In genomic region chrX:79760887-79761286, GRCm38 (mm10) we compare ENCODE assay signal across 11 mouse cellular contexts.
A peak's percentile ranks its signal among the peaks of the same experiment; 100 is the strongest.
DNase-seq lines count a peak whose midpoint lies in the region; ATAC-seq lines count a peak whose summit lies in the region.
"Had no signal": no experiment of that assay in that cellular context is flagged by ENCODE, and none has a peak within 500 bp of the region (broad histone marks: within the 10 kb centered on the region; RNA-seq: fewer than 3 reads in every experiment).

No protein-coding gene starts in this region.

- H3K4me2 ChIP-seq in embryonic facial prominence, embryonic 11.5 days (ENCODE audit: low read depth, low read length): no peak overlapping the region
- no peak overlapping the region for H3K4me2 ChIP-seq in forebrain, embryonic 15.5 days (replicated peaks)
- H3K4me2 ChIP-seq: neural tube, embryonic 12.5 days; stomach, embryonic 15.5 days had no signal

- no peaks in the 10 kb centered on the region for H3K36me3 ChIP-seq in embryonic facial prominence, embryonic 11.5 days (replicated peaks; ENCODE audit: control insufficient read depth, insufficient read depth, low read depth, low read length)
- no peaks in the 10 kb centered on the region for H3K36me3 ChIP-seq in embryonic facial prominence, embryonic 10.5 days (replicated peaks)
- H3K36me3 ChIP-seq in forebrain, embryonic 15.5 days: no peaks in the 10 kb centered on the region
- H3K36me3 ChIP-seq: neural tube, embryonic 12.5 days; stomach, embryonic 15.5 days had no signal

- H3K27ac ChIP-seq in embryonic facial prominence, embryonic 11.5 days (replicated peaks; ENCODE audit: low read depth, low read length): no peak overlapping the region
- no peak overlapping the region for H3K27ac ChIP-seq in embryonic facial prominence, embryonic 10.5 days (replicated peaks)
- H3K27ac ChIP-seq in forebrain, embryonic 15.5 days (replicated peaks): no peak overlapping the region
- H3K27ac ChIP-seq: neural tube, embryonic 12.5 days; stomach, embryonic 15.5 days had no signal

- no peak overlapping the region for H3K9ac ChIP-seq in embryonic facial prominence, embryonic 11.5 days (replicated peaks; ENCODE audit: low read length)
- H3K9ac ChIP-seq in forebrain, embryonic 15.5 days (replicated peaks): no peak overlapping the region
- H3K9ac ChIP-seq: neural tube, embryonic 12.5 days; stomach, embryonic 15.5 days had no signal

- peak; percentile 21 for DNase-seq in embryonic facial prominence, embryonic 11.5 days (ENCODE audit: low spot score)
- DNase-seq in embryonic facial prominence, embryonic 10.5 days (ENCODE audit: low spot score): no peak
- DNase-seq in lung, postnatal 10 days: peak; percentile 1
- no peak for DNase-seq in lung, adult 18-20 months
- DNase-seq in embryo, embryonic 11 days: peak; percentile 5
- DNase-seq in right cerebral cortex, postnatal 14 days: peak; percentile 33
- DNase-seq in cerebellum, postnatal 4 days (ENCODE audit: low spot score in 2 of 2): no peak
- DNase-seq: cerebellum, adult 11-12 months had no signal

- no peaks in the 10 kb centered on the region for H3K27me3 ChIP-seq in embryonic facial prominence, embryonic 11.5 days (ENCODE audit: control insufficient read depth, insufficient read depth, low read length)
- H3K27me3 ChIP-seq in embryonic facial prominence, embryonic 10.5 days (replicated peaks; ENCODE audit: low read depth, poor library complexity, severe bottlenecking): no peaks in the 10 kb centered on the region
- H3K27me3 ChIP-seq in forebrain, embryonic 15.5 days: no peaks in the 10 kb centered on the region
- H3K27me3 ChIP-seq: neural tube, embryonic 12.5 days; stomach, embryonic 15.5 days had no signal

- H3K9me3 ChIP-seq in embryonic facial prominence, embryonic 11.5 days (replicated peaks; ENCODE audit: control insufficient read depth, low read length): no peaks in the 10 kb centered on the region
- H3K9me3 ChIP-seq in embryonic facial prominence, embryonic 10.5 days: no peaks in the 10 kb centered on the region
- no peaks in the 10 kb centered on the region for H3K9me3 ChIP-seq in forebrain, embryonic 15.5 days
- H3K9me3 ChIP-seq: neural tube, embryonic 12.5 days; stomach, embryonic 15.5 days had no signal

- H3K4me1 ChIP-seq in embryonic facial prominence, embryonic 11.5 days (ENCODE audit: control insufficient read depth, insufficient read depth, low read length): no peaks in the 10 kb centered on the region
- no peaks in the 10 kb centered on the region for H3K4me1 ChIP-seq in embryonic facial prominence, embryonic 10.5 days
- H3K4me1 ChIP-seq in forebrain, embryonic 15.5 days: no peaks in the 10 kb centered on the region
- H3K4me1 ChIP-seq: neural tube, embryonic 12.5 days; stomach, embryonic 15.5 days had no signal

- no peak overlapping the region for H3K4me3 ChIP-seq in embryonic facial prominence, embryonic 11.5 days (ENCODE audit: low read depth, low read length)
- H3K4me3 ChIP-seq in embryonic facial prominence, embryonic 10.5 days: no peak overlapping the region
- no peak overlapping the region for H3K4me3 ChIP-seq in forebrain, embryonic 15.5 days
- H3K4me3 ChIP-seq: neural tube, embryonic 12.5 days; stomach, embryonic 15.5 days had no signal

- no peak for ATAC-seq in embryonic facial prominence, embryonic 11.5 days (replicated peaks; ENCODE audit: insufficient number of reproducible peaks, low FRiP score, low TSS enrichment, low read depth)
- ATAC-seq in forebrain, embryonic 15.5 days (replicated peaks): no peak

Comparison
In these comparisons a context has a peak if more than half of its experiments do, and no peak if none do; other contexts are left out.
1. DNase-seq: peak in embryonic facial prominence, embryonic 11.5 days (single experiment), lung, postnatal 10 days (single experiment), embryo, embryonic 11 days (single experiment) and right cerebral cortex, postnatal 14 days (single experiment); none in embryonic facial prominence, embryonic 10.5 days (single experiment), lung, adult 18-20 months (0 of 2) and cerebellum, postnatal 4 days (0 of 2).